Mouse (Mus musculus) neural tube, embryonic 14.5 days (tissue): ENCODE results near the gene Gm20518. TPM values are rescaled to one million over a fixed set of nuclear protein-coding genes. Genes with fewer than 3 reads are reported as not detected.

Experiments used
- ATAC-seq: fragments of 200-750 bp; cut with Nextera tagmentation; 2 replicates; pipeline ENCODE4 v1.8.0; 2017; ENCODE audit warnings: low read depth, mild to moderate bottlenecking, moderate TSS enrichment, moderate library complexity
- H3K27ac ChIP-seq: fragments of 300-500 bp; sonication (generic); 2 replicates; pipeline ENCODE4 v1.5.1; 2014; ENCODE audit warnings: low read depth, mild to moderate bottlenecking, control low read depth, low read length, moderate library complexity, mixed read lengths
- H3K27me3 ChIP-seq: fragments of 300-500 bp; sonication (generic); 2 replicates; pipeline ENCODE4 v1.6.1; 2014; ENCODE audit warnings: low read length; ENCODE audit not compliant: control insufficient read depth, insufficient read depth
- H3K36me3 ChIP-seq: fragments of 300-500 bp; sonication (generic); 2 replicates; pipeline ENCODE4 v1.6.1; 2014; ENCODE audit warnings: low read length, mixed read lengths; ENCODE audit not compliant: control insufficient read depth, insufficient read depth
- H3K4me1 ChIP-seq: fragments of 300-500 bp; sonication (generic); 2 replicates; pipeline ENCODE4 v1.6.1; 2014; ENCODE audit warnings: low read length; ENCODE audit not compliant: control insufficient read depth, insufficient read depth
- H3K4me2 ChIP-seq: fragments of 300-500 bp; sonication (generic); 2 replicates; pipeline ENCODE4 v1.6.1; 2014; ENCODE audit warnings: mild to moderate bottlenecking, low read depth, low read length, control low read depth
- H3K4me3 ChIP-seq: fragments of 300-500 bp; sonication (generic); 2 replicates; pipeline ENCODE4 v1.5.1; 2014; ENCODE audit warnings: low read depth, low read length, control low read depth, mixed read lengths
- H3K9ac ChIP-seq: fragments of 300-500 bp; sonication (generic); replicated peaks from 2 replicates; pipeline ENCODE4 v1.6.1; 2014; ENCODE audit warnings: low read depth, mild to moderate bottlenecking, control low read depth, low read length, mixed read lengths
- H3K9me3 ChIP-seq: fragments of 300-500 bp; sonication (generic); 2 replicates; pipeline ENCODE4 v1.6.1; 2016; ENCODE audit warnings: low read length; ENCODE audit not compliant: control insufficient read depth
- WGBS: fragments of 180-500 bp; shearing (Covaris S2); extraction: QIAGEN DNeasy Blood & Tissue Kit; methylation state at CpG from one replicate; pipeline ENCODE4 v1.1.7; 2014; 5-methylcytosine and 5-hydroxymethylcytosine counted together
- polyA plus RNA-seq: library from polyadenylated mRNA; unstranded; fragments of >200 nt; fragmentation: Nextera tagmentation; extraction: Ambion mirVana; gene quantifications from 2 replicates; pipeline ENCODE4 v1.2.1, GENCODE M21; 2014

The Gm20518 gene
- polyA plus RNA-seq, 1 experiment from 2014 or later: 0.36 TPM

GRCm38 (mm10) chr16:17828867-17829266, 62.6 kb downstream of the Gm20518 start:
- peaks cover 11% of the 10 kb centered on the region for H3K27me3 ChIP-seq
- H3K36me3 ChIP-seq: no peaks in the 10 kb centered on the region
- WGBS: 71% methylated on average over 3 of the region's 3 CpGs
- no peak for ATAC-seq
- H3K4me1 ChIP-seq: peaks cover 7% of the 10 kb centered on the region; the same call in 1 of the 2 replicates
- no peak overlapping the region for H3K4me3 ChIP-seq
- no peak overlapping the region for H3K4me2 ChIP-seq
- H3K9ac ChIP-seq: no peak overlapping the region
- H3K27ac ChIP-seq: no peak overlapping the region
- H3K9me3 ChIP-seq: no peaks in the 10 kb centered on the region

GRCm38 (mm10) chr16:17828229-17828628, 63.2 kb downstream of the Gm20518 start:
- ATAC-seq: no peak
- Histone ChIP-seq H3K4me1 (peaks cover 6% of the 10 kb centered on the region; the same call in 1 of the 2 replicates), H3K36me3 (no peaks in the 10 kb centered on the region), H3K9me3 (no peaks in the 10 kb centered on the region), H3K4me2 (no peak overlapping the region), H3K9ac (no peak overlapping the region), H3K4me3 (no peak overlapping the region), H3K27me3 (peaks cover 11% of the 10 kb centered on the region), H3K27ac (no peak overlapping the region)
- 87% methylated on average over 2 of the region's 2 CpGs for WGBS

DNA sequence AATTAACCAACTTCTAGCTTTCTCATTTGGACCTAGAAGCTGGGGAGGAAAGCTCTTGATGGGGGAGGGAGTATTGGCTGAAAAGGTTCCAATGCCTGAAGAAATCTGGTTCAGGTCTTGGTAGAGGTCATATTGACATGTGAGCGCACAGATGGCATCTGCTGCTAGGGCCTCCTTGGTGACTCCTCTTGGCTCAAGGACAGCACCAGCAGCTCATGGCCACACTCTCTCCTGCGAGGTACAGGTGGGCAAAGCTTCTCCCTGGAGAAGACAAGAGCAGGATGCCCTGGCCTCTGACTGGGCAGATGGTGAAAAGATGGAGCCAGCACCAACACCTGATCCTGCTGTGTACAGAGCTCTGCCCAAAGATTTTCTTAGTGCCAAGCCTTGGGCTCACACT, 65.0 kb downstream of the Gm20518 start:
- H3K9me3 ChIP-seq: no peaks in the 10 kb centered on the region
- ATAC-seq: no peak
- no peak overlapping the region for H3K27ac ChIP-seq
- WGBS: 89% methylated on average over 2 of the region's 2 CpGs
- no peak overlapping the region for H3K9ac ChIP-seq
- H3K36me3 ChIP-seq: no peaks in the 10 kb centered on the region
- no peak overlapping the region for H3K4me2 ChIP-seq
- peaks cover 2% of the 10 kb centered on the region; the same call in 1 of the 2 replicates for H3K27me3 ChIP-seq
- H3K4me3 ChIP-seq: no peak overlapping the region
- H3K4me1 ChIP-seq: no peaks in the 10 kb centered on the region

DNA sequence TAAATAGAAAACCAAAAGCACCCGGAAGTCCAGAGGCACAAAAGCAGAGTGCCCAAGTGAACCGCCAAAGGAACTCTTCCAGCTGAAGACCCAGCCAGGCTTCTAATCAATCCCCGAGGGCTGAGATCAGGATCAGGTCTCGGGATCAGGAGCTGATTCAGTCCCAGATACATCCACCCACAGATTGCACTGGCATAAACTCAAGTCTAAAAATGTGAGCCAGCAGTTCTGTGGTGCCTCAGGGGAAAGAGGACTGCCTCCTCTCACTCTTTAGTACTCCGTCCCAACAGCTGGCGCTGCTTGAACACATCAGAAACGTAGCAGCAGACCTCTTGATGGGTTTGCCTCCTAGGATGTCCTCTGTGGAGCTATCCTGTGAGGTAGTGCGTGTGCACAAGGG, 74.9 kb downstream of the Gm20518 start:
- peaks cover 4% of the 10 kb centered on the region; the same call in 1 of the 2 replicates for H3K27me3 ChIP-seq
- H3K4me1 ChIP-seq: no peaks in the 10 kb centered on the region
- no peak overlapping the region for H3K4me3 ChIP-seq
- 75% methylated on average over 8 of the region's 8 CpGs for WGBS
- no peaks in the 10 kb centered on the region for H3K9me3 ChIP-seq
- H3K27ac ChIP-seq: no peak overlapping the region
- H3K4me2 ChIP-seq: no peak overlapping the region
- H3K36me3 ChIP-seq: no peaks in the 10 kb centered on the region
- no peak for ATAC-seq
- H3K9ac ChIP-seq: no peak overlapping the region

- Histone ChIP-seq H3K4me1 (no peaks in the 10 kb centered on the region), H3K4me3 (peak overlapping the region; percentile 50), H3K36me3 (no peaks in the 10 kb centered on the region), H3K4me2 (peak overlapping the region; percentile 83), H3K27ac (peak overlapping the region; percentile 56), H3K9me3 (no peaks in the 10 kb centered on the region), H3K27me3 (peaks cover 4% of the 10 kb centered on the region; the same call in 1 of the 2 replicates), H3K9ac (peak overlapping the region; percentile 64)
- WGBS: 1% methylated on average over 63 of the region's 63 CpGs
- peak; percentile 88 for ATAC-seq
Measured at GRCm38 (mm10) chr16:17815411-17816402, 75.8 kb downstream of the Gm20518 start.

GRCm38 (mm10) chr16:17813173-17813572, 78.3 kb downstream of the Gm20518 start:
- H3K27me3 ChIP-seq: peaks cover 4% of the 10 kb centered on the region; the same call in 1 of the 2 replicates
- ATAC-seq: no peak
- peaks cover 5% of the 10 kb centered on the region; the same call in 1 of the 2 replicates for H3K4me1 ChIP-seq
- H3K9me3 ChIP-seq: no peaks in the 10 kb centered on the region
- 53% methylated on average over 4 of the region's 4 CpGs for WGBS
- H3K9ac ChIP-seq: no peak overlapping the region
- no peak overlapping the region for H3K4me3 ChIP-seq
- H3K36me3 ChIP-seq: no peaks in the 10 kb centered on the region
- H3K27ac ChIP-seq: no peak overlapping the region
- no peak overlapping the region for H3K4me2 ChIP-seq

DNA sequence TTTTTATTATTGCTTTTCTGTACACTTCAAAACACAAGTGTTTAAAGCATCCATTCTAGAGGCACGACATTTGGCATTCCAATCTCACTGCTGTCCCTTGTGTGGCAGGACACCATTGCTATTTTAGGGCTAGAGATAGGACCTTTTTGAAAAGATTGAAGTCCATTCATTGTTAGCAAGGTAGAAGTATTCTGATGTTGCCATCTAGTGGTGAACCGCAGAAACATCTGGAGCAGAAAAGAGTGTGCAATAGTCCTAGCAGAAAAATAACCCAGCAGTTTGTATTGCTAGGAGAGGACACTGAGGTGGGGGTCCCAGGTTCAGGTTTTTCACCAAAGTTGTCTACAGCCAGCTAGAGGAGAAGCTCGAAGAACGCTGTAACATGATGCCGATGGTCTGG, 79.4 kb downstream of the Gm20518 start:
- Histone ChIP-seq H3K4me3 (no peak overlapping the region), H3K4me2 (no peak overlapping the region), H3K27ac (no peak overlapping the region), H3K4me1 (peaks cover 9% of the 10 kb centered on the region; the same call in 1 of the 2 replicates), H3K27me3 (peaks cover 4% of the 10 kb centered on the region; the same call in 1 of the 2 replicates), H3K36me3 (no peaks in the 10 kb centered on the region), H3K9ac (no peak overlapping the region), H3K9me3 (no peaks in the 10 kb centered on the region)
- 7% methylated on average over 5 of the region's 5 CpGs for WGBS
- ATAC-seq: no peak

- Histone ChIP-seq H3K27me3 (peaks cover 21% of the 10 kb centered on the region), H3K4me3 (no peak overlapping the region), H3K36me3 (no peaks in the 10 kb centered on the region), H3K4me2 (no peak overlapping the region), H3K4me1 (peaks cover 15% of the 10 kb centered on the region; the same call in 1 of the 2 replicates), H3K27ac (no peak overlapping the region), H3K9me3 (no peaks in the 10 kb centered on the region), H3K9ac (no peak overlapping the region)
- ATAC-seq: no peak
- WGBS: 14% methylated on average over 7 of the region's 7 CpGs
Measured at GRCm38 (mm10) chr16:17809711-17810110, 81.8 kb downstream of the Gm20518 start.

- WGBS: 76% methylated on average over 4 of the region's 4 CpGs
- H3K9ac ChIP-seq: no peak overlapping the region
- H3K4me3 ChIP-seq: no peak overlapping the region
- peaks cover 25% of the 10 kb centered on the region for H3K27me3 ChIP-seq
- no peaks in the 10 kb centered on the region for H3K36me3 ChIP-seq
- no peak for ATAC-seq
- no peaks in the 10 kb centered on the region for H3K9me3 ChIP-seq
- no peak overlapping the region for H3K27ac ChIP-seq
- no peak overlapping the region for H3K4me2 ChIP-seq
- H3K4me1 ChIP-seq: peaks cover 19% of the 10 kb centered on the region; the same call in 1 of the 2 replicates
Measured at GRCm38 (mm10) chr16:17809125-17809524, 82.3 kb downstream of the Gm20518 start.
